ENCODE assay signal across 8 mouse cellular contexts in the genomic region with DNA sequence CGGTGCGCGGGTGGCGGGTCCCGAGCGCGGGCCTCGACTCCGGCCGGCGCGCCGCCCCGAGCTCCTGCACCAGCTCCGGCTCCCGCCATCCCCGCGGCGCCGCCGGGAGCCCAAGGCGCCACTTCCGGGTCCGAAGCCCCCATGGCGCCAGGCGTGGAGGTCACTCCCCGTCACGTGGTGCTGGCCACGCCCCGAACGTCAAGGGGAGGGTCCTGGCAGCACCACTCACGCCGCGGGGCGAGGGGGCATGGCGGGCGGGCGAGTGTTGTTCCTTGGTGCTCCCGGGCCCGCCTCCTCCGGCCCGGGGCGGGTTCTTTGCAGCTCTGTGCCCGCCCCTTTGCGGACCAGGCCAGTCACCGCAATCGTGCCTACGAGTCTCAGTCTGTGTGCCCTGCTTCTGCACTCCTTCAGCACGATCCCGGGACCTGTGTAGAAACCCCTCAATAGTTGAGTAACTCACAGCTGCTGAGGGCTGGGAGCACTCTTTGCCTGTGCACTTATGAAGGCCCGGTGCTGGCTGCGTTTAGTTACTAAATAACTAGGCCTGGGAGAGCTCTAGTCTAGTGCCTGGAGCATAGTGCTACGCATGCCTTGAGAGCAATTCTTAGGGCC. TPM values are rescaled to one million over a fixed set of nuclear protein-coding genes. Genes with fewer than 3 reads are reported as not detected.
A peak's percentile ranks its signal among the peaks of the same experiment; 100 is the strongest.
DNase-seq lines count a peak whose midpoint lies in the region; ATAC-seq and TF ChIP-seq lines count a peak whose summit lies in the region.

Mtch1 (minus strand) TSS at position 290 of the 612 bp plus-strand sequence.

- no peaks in the 10 kb centered on the region for H3K9me3 ChIP-seq in CH12.LX (replicated peaks; ENCODE audit: low read length)
- H3K9me3 ChIP-seq in forebrain, embryonic 12.5 days, result no peaks in the 10 kb centered on the region
- H3K9me3 ChIP-seq in heart, postnatal 0 days (replicated peaks; ENCODE audit: control insufficient read depth, low read length), result no peaks in the 10 kb centered on the region
- H3K9me3 ChIP-seq in liver, embryonic 16.5 days (replicated peaks; ENCODE audit: control insufficient read depth, low read length), result no peaks in the 10 kb centered on the region
- H3K9me3 ChIP-seq in neural tube, embryonic 13.5 days, result no peaks in the 10 kb centered on the region

- WGBS in forebrain, embryonic 12.5 days, result 1% methylated on average over 43 of the region's 53 CpGs
- under 1% methylated on average over 31 of the region's 53 CpGs for WGBS in heart, postnatal 0 days
- 1% methylated on average over 51 of the region's 53 CpGs for WGBS in liver, embryonic 16.5 days (ENCODE audit: insufficient replicate concordance)
- whole genome bisulfite sequencing in neural tube, embryonic 13.5 days, result under 1% methylated on average over 52 of the region's 53 CpGs

- no peak for TF ChIP-seq RAD21 in CH12.LX (IDR thresholded peaks at IDR 0.05; ENCODE audit: low read depth, low read length)

- H3K9ac ChIP-seq in CH12.LX (ENCODE audit: insufficient read depth, low read depth), result peak within 1 kb of the TSS; percentile 88
- H3K9ac ChIP-seq in forebrain, embryonic 12.5 days, result peak within 1 kb of the TSS; percentile 93
- peak within 1 kb of the TSS; percentile 85 for H3K9ac ChIP-seq in heart, postnatal 0 days (replicated peaks; ENCODE audit: low read depth, low read length)
- H3K9ac ChIP-seq in liver, embryonic 16.5 days (ENCODE audit: low read depth, low read length), result peak within 1 kb of the TSS; percentile 84
- H3K9ac ChIP-seq in neural tube, embryonic 13.5 days, result peak within 1 kb of the TSS; percentile 98

- H3K79me2 ChIP-seq in CH12.LX (replicated peaks; ENCODE audit: control insufficient read depth, extremely low read depth, insufficient read depth, poor library complexity, severe bottlenecking), result peaks cover 19% of the 10 kb centered on the region

- peak; percentile 85 for TF ChIP-seq POLR2A in CH12.LX (IDR thresholded peaks at IDR 0.05; ENCODE audit: low read depth, low read length)
- TF ChIP-seq POLR2A in testis, adult 2 months (IDR thresholded peaks at IDR 0.05; ENCODE audit: control insufficient read depth, low read depth, low read length), result peak; percentile 65

- no peak for TF ChIP-seq EP300 in CH12.LX (IDR thresholded peaks at IDR 0.05; ENCODE audit: low read length)
- no peak; the same call in 1 of the 2 replicates for TF ChIP-seq EP300 in heart, postnatal 0 days (IDR thresholded peaks at IDR 0.05; ENCODE audit: low read depth)

- no peak for TF ChIP-seq CTCF in CH12.LX (conservative IDR thresholded peaks at IDR 0.05 in 1 of 2, IDR thresholded peaks at IDR 0.05 in 1 of 2; ENCODE audit: low read depth in 2 of 2, low read length in 2 of 2)
- no peak for TF ChIP-seq CTCF in heart, postnatal 0 days (IDR thresholded peaks at IDR 0.05; ENCODE audit: low read depth)
- TF ChIP-seq CTCF in testis, adult 2 months (IDR thresholded peaks at IDR 0.05; ENCODE audit: control insufficient read depth, insufficient read depth, insufficient replicate concordance, low read depth, low read length), result no peak

- no peaks in the 10 kb centered on the region for H3K27me3 ChIP-seq in CH12.LX (replicated peaks)
- no peaks in the 10 kb centered on the region for H3K27me3 ChIP-seq in forebrain, embryonic 12.5 days
- no peaks in the 10 kb centered on the region for H3K27me3 ChIP-seq in heart, postnatal 0 days (ENCODE audit: control insufficient read depth, insufficient read depth, low read length)
- no peaks in the 10 kb centered on the region for H3K27me3 ChIP-seq in liver, embryonic 16.5 days (ENCODE audit: control insufficient read depth, insufficient read depth, low read depth, low read length)
- H3K27me3 ChIP-seq in neural tube, embryonic 13.5 days, result no peaks in the 10 kb centered on the region
- no peaks in the 10 kb centered on the region for H3K27me3 ChIP-seq in testis, adult 2 months (ENCODE audit: control insufficient read depth, insufficient read depth, low read length)

- ATAC-seq in forebrain, embryonic 12.5 days (ENCODE audit: low FRiP score), result peak; percentile 96
- peak; percentile 98 for ATAC-seq in heart, postnatal 0 days (ENCODE audit: insufficient read depth, low read depth)
- peak; percentile 97 for ATAC-seq in liver, embryonic 16.5 days (ENCODE audit: low read depth)
- peak; percentile 94 for ATAC-seq in neural tube, embryonic 13.5 days (ENCODE audit: low read depth)

- H3K4me1 ChIP-seq in CH12.LX (ENCODE audit: control insufficient read depth in 1 of 2, insufficient read depth in 2 of 2), result peaks cover 6 to 29% of the 10 kb centered on the region in 2 experiments
- peaks cover 28% of the 10 kb centered on the region for H3K4me1 ChIP-seq in forebrain, embryonic 12.5 days
- H3K4me1 ChIP-seq in heart, postnatal 0 days (ENCODE audit: control insufficient read depth, insufficient read depth), result peaks cover 9% of the 10 kb centered on the region
- peaks cover 22% of the 10 kb centered on the region for H3K4me1 ChIP-seq in liver, embryonic 16.5 days (ENCODE audit: control insufficient read depth, low read depth, low read length)
- H3K4me1 ChIP-seq in neural tube, embryonic 13.5 days (replicated peaks), result peaks cover 32% of the 10 kb centered on the region
- H3K4me1 ChIP-seq in testis, adult 2 months (ENCODE audit: control insufficient read depth, insufficient read depth, low read length), result peaks cover 16% of the 10 kb centered on the region

- peaks cover 15 to 27% of the 10 kb centered on the region in 2 experiments for H3K36me3 ChIP-seq in CH12.LX (replicated peaks in 1 of 2; ENCODE audit: control insufficient read depth in 1 of 2, insufficient read depth in 1 of 2, low read length in 1 of 2)
- H3K36me3 ChIP-seq in forebrain, embryonic 12.5 days (replicated peaks), result peaks cover 19% of the 10 kb centered on the region
- peaks cover 12% of the 10 kb centered on the region; the same call in 1 of the 2 replicates for H3K36me3 ChIP-seq in heart, postnatal 0 days (replicated peaks; ENCODE audit: control insufficient read depth, insufficient read depth, low read length)
- H3K36me3 ChIP-seq in liver, embryonic 16.5 days (ENCODE audit: control insufficient read depth, insufficient read depth), result no peaks in the 10 kb centered on the region
- peaks cover 17% of the 10 kb centered on the region for H3K36me3 ChIP-seq in neural tube, embryonic 13.5 days
- no peaks in the 10 kb centered on the region for H3K36me3 ChIP-seq in testis, adult 2 months (ENCODE audit: control insufficient read depth, insufficient read depth, low read length)

- in situ Hi-C loops in CH12.LX (cut with MboI; ENCODE audit: low pct_ligation_motif_present, low pct_unique_long_range_greater_than_20kb, low sequenced_read_pairs), result no loop called here

- H3K4me2 ChIP-seq in CH12.LX (ENCODE audit: insufficient read depth, low read depth, poor library complexity, severe bottlenecking), result peak within 1 kb of the TSS; percentile 83
- H3K4me2 ChIP-seq in forebrain, embryonic 12.5 days, result peak within 1 kb of the TSS; percentile 77
- peak within 1 kb of the TSS; percentile 74 for H3K4me2 ChIP-seq in heart, postnatal 0 days (ENCODE audit: low read depth, low read length)
- H3K4me2 ChIP-seq in liver, embryonic 16.5 days (ENCODE audit: low read depth, low read length), result peak within 1 kb of the TSS; percentile 84
- peak within 1 kb of the TSS; percentile 75 for H3K4me2 ChIP-seq in neural tube, embryonic 13.5 days

- peak; percentile 97 for DNase-seq in CH12.LX (ENCODE audit: extremely low read depth)
- peak; percentile 96 for DNase-seq in c-Kit-positive CD71-positive TER-119-negative erythroid progenitor cells, embryonic 14.5 days (ENCODE audit: low read depth)
- peak; percentile 97 for DNase-seq in heart, postnatal 0 days (ENCODE audit: low spot score)
- DNase-seq in kidney, postnatal 4 days, result peak; percentile 100

- dilution Hi-C loops in CH12.LX (cut with MboI; ENCODE audit: extremely low pct_ligation_motif_present, extremely low pct_unique_long_range_greater_than_20kb, low sequenced_read_pairs), result no loop called here

- peak within 1 kb of the TSS; percentile 85 to 99 (median 96) for H3K4me3 ChIP-seq in CH12.LX (replicated peaks in 1 of 3; ENCODE audit: low read depth in 2 of 3, low read length in 2 of 3, poor library complexity in 1 of 3)
- peak within 1 kb of the TSS; percentile 75 for H3K4me3 ChIP-seq in forebrain, embryonic 12.5 days (replicated peaks)
- H3K4me3 ChIP-seq in heart, postnatal 0 days (ENCODE audit: low read depth, low read length), result peak within 1 kb of the TSS; percentile 65
- peak within 1 kb of the TSS; percentile 92 for H3K4me3 ChIP-seq in liver, embryonic 16.5 days (ENCODE audit: low read depth, low read length)
- peak within 1 kb of the TSS; percentile 87 for H3K4me3 ChIP-seq in neural tube, embryonic 13.5 days
- peak within 1 kb of the TSS; percentile 85 for H3K4me3 ChIP-seq in testis, adult 2 months (ENCODE audit: control insufficient read depth, low read depth, low read length)

- H3K27ac ChIP-seq in CH12.LX (ENCODE audit: insufficient read depth, low read depth), result peak within 1 kb of the TSS; percentile 4; the same call in 1 of the 2 replicates
- peak within 1 kb of the TSS; percentile 90 for H3K27ac ChIP-seq in forebrain, embryonic 12.5 days
- peak within 1 kb of the TSS; percentile 89 for H3K27ac ChIP-seq in heart, postnatal 0 days (ENCODE audit: low read depth)
- peak within 1 kb of the TSS; percentile 86 for H3K27ac ChIP-seq in liver, embryonic 16.5 days (ENCODE audit: low read length)
- H3K27ac ChIP-seq in neural tube, embryonic 13.5 days (replicated peaks), result peak within 1 kb of the TSS; percentile 93
- H3K27ac ChIP-seq in testis, adult 2 months (ENCODE audit: control insufficient read depth, insufficient read depth, low read depth, low read length), result peak within 1 kb of the TSS; percentile 19

TF ChIP-seq in CH12.LX, 34 proteins besides CTCF, POLR2A, EP300 and RAD21 (continues in another document):
- TF ChIP-seq MYC (IDR thresholded peaks at IDR 0.05; ENCODE audit: low read depth, low read length) (peak; percentile 67; the same call in 1 of the 2 replicates), KAT2A (IDR thresholded peaks at IDR 0.05; ENCODE audit: insufficient replicate concordance, low read length) (0 out of 2 replicates have a peak, but pooled peaks have one; percentile 58), RCOR1 (conservative IDR thresholded peaks at IDR 0.05; ENCODE audit: low read depth, low read length) (no peak), MAX (IDR thresholded peaks at IDR 0.05; ENCODE audit: low read length) (peak; percentile 94), ZKSCAN1 (IDR thresholded peaks at IDR 0.05; ENCODE audit: borderline replicate concordance, low read depth, low read length) (no peak)

RNA-seq across cellular contexts. Expression of gene Mtch1, which starts in this region (rescaled TPM):
- total RNA-seq in CH12.LX (2012; rRNA removed), result 139 and 143 TPM in 2 replicates
- 56.8 and 66.1 TPM in 2 replicates for total RNA-seq in CH12.LX (2014; rRNA removed)
- polyA plus RNA-seq in CH12.LX (2012; ENCODE audit: insufficient read length, low read depth), result 102 and 110 TPM in 2 replicates
- 381 and 393 TPM in 2 replicates for polyA plus RNA-seq in forebrain, embryonic 12.5 days (2016; fragmentation: Nextera tagmentation; extraction: Ambion mirVana)
- total RNA-seq in heart, postnatal 0 days (2014; rRNA removed; ENCODE audit: low replicate concordance), result 357 and 380 TPM in 2 replicates
- 208 and 209 TPM in 2 replicates for polyA plus RNA-seq in heart, postnatal 0 days (2015; fragmentation: Nextera tagmentation; extraction: Ambion mirVana)
- polyA plus RNA-seq in liver, embryonic 16.5 days (2015; fragmentation: Nextera tagmentation; extraction: Ambion mirVana), result 33.3 and 48.5 TPM in 2 replicates
- 467 and 490 TPM in 2 replicates for polyA plus RNA-seq in neural tube, embryonic 13.5 days (2015; fragmentation: Nextera tagmentation; extraction: Ambion mirVana)
- polyA plus RNA-seq in testis, adult 2 months (2012; rRNA removed), result 43.5 and 46.5 TPM in 2 replicates

Comparison
In these comparisons a context has a peak if more than half of its experiments do, and no peak if none do; other contexts are left out.
1. Peak in every context shown above with its lines: DNase-seq, ATAC-seq, H3K4me3 ChIP-seq and H3K27ac ChIP-seq.
2. H3K27ac ChIP-seq: peak in every context shown above with its lines; median percentile 93 in neural tube, embryonic 13.5 days; 90 in forebrain, embryonic 12.5 days; 89 in heart, postnatal 0 days; 86 in liver, embryonic 16.5 days; 19 in testis, adult 2 months; 4 in CH12.LX.